Mouse (Mus musculus): ENCODE results near the gene Alms1.

DNA sequence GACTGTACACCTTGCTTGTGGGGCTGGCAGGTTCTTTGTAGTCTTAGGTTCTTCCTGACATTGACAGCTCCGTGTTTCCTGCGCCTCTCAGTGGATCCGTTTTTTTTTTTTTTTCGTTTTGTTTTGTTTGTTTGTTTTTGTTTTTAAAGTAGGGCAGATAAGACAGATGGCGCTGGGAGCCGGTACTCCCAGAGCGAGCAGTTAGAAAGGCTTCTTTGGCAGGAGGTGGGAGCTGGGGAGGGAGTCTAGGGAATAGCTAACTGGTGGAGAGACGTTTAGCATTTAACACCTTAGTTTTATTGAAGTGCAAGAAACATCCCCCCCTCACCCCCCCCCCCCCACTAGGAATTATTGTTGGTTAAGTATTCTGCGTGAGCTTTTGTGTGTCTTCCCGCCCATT, 833 bp downstream of the Alms1 start:
- TF ChIP-seq POLR2A (IDR thresholded peaks at IDR 0.05; ENCODE audit: control insufficient read depth in 1 of 2, insufficient read depth in 1 of 2, low read depth in 1 of 2, low read length in 2 of 2, poor library complexity in 1 of 2) (no peak), BHLHE40 (IDR thresholded peaks at IDR 0.05; ENCODE audit: borderline replicate concordance, low read depth, low read length) (no peak), JUND (IDR thresholded peaks at IDR 0.05; ENCODE audit: low read depth, low read length) (no peak), CTCF (IDR thresholded peaks at IDR 0.05 in 2 of 3, conservative IDR thresholded peaks at IDR 0.05 in 1 of 3; ENCODE audit: control insufficient read depth in 1 of 3, insufficient read depth in 1 of 3, low read depth in 2 of 3, low read length in 3 of 3, poor library complexity in 1 of 3, severe bottlenecking in 1 of 3) (no peak), SIN3A (IDR thresholded peaks at IDR 0.05; ENCODE audit: low read length) (peak; percentile 32; the same call in 1 of the 2 replicates), KAT2A (conservative IDR thresholded peaks at IDR 0.05; ENCODE audit: low read depth, low read length) (no peak), EP300 (IDR thresholded peaks at IDR 0.05; ENCODE audit: low read depth in 1 of 2, low read length in 2 of 2) (no peak), MEF2A (IDR thresholded peaks at IDR 0.05; ENCODE audit: extremely low read depth, insufficient replicate concordance, low read depth, low read length, poor library complexity, severe bottlenecking) (no peak), TCF12 (IDR thresholded peaks at IDR 0.05; ENCODE audit: low read depth, low read length) (no peak)
